Mouse (Mus musculus): ENCODE results near the gene Zfp644. TPM values are rescaled to one million over a fixed set of nuclear protein-coding genes. Genes with fewer than 3 reads are reported as not detected.

Zfp644 gene
- total RNA-seq, 2 experiments from 2014 or later: 51.7 to 68.0 TPM

GRCm38 (mm10) chr5:106607081-106607480, 90.0 kb downstream of the Zfp644 start:
- no peak for ATAC-seq (replicated peaks; ENCODE audit: low FRiP score, poor library complexity, severe bottlenecking)

- ATAC-seq (replicated peaks; ENCODE audit: low FRiP score, poor library complexity, severe bottlenecking): no peak
Observed at GRCm38 (mm10) chr5:106605096-106605495, 92.0 kb downstream of the Zfp644 start.

GRCm38 (mm10) chr5:106604381-106604780, 92.7 kb downstream of the Zfp644 start:
- ATAC-seq (replicated peaks; ENCODE audit: low FRiP score, poor library complexity, severe bottlenecking): no peak

- no peak for ATAC-seq (replicated peaks; ENCODE audit: low FRiP score, poor library complexity, severe bottlenecking)
Observed at GRCm38 (mm10) chr5:106599482-106599881, 97.6 kb downstream of the Zfp644 start.

GRCm38 (mm10) chr5:106597472-106597871, 99.6 kb downstream of the Zfp644 start:
- no peak for ATAC-seq (replicated peaks; ENCODE audit: low FRiP score, poor library complexity, severe bottlenecking)

- no peak for ATAC-seq (replicated peaks; ENCODE audit: low FRiP score, poor library complexity, severe bottlenecking)
Observed at GRCm38 (mm10) chr5:106594388-106594787, 102.7 kb downstream of the Zfp644 start.

- no peak for ATAC-seq (replicated peaks; ENCODE audit: low FRiP score, poor library complexity, severe bottlenecking)
Observed at GRCm38 (mm10) chr5:106590686-106591085, 106.4 kb downstream of the Zfp644 start.

- no peak for ATAC-seq (replicated peaks; ENCODE audit: low FRiP score, poor library complexity, severe bottlenecking)
Observed at GRCm38 (mm10) chr5:106589670-106590069, 107.4 kb downstream of the Zfp644 start.

GRCm38 (mm10) chr5:106589006-106589405, 108.1 kb downstream of the Zfp644 start:
- no peak for ATAC-seq (replicated peaks; ENCODE audit: low FRiP score, poor library complexity, severe bottlenecking)

- no peak for ATAC-seq (replicated peaks; ENCODE audit: low FRiP score, poor library complexity, severe bottlenecking)
Observed at GRCm38 (mm10) chr5:106580943-106581342, 116.1 kb downstream of the Zfp644 start.

GRCm38 (mm10) chr5:106577237-106577888, 119.7 kb downstream of the Zfp644 start:
- no peak for ATAC-seq (replicated peaks; ENCODE audit: low FRiP score, poor library complexity, severe bottlenecking)

- ATAC-seq (replicated peaks; ENCODE audit: low FRiP score, poor library complexity, severe bottlenecking): no peak
Observed at GRCm38 (mm10) chr5:106575098-106575497, 122.0 kb downstream of the Zfp644 start.

GRCm38 (mm10) chr5:106574560-106574946, 122.5 kb downstream of the Zfp644 start:
- ATAC-seq (replicated peaks; ENCODE audit: low FRiP score, poor library complexity, severe bottlenecking): peak; percentile 77

- ATAC-seq (replicated peaks; ENCODE audit: low FRiP score, poor library complexity, severe bottlenecking): no peak
Observed at GRCm38 (mm10) chr5:106573742-106574559, 123.1 kb downstream of the Zfp644 start.

Other genes starting within 250 kb of the Zfp644 start
- gene Barhl2, start 239.1 kb downstream of the Zfp644 start, total RNA-seq (2015; ENCODE audit: low replicate concordance): not detected in 2 replicates
- gene Barhl2, start 239.1 kb downstream of the Zfp644 start, total RNA-seq (2017; ENCODE audit: low replicate concordance): not detected in 2 replicates
- not detected in 2 replicates for gene Gm17304, start 88.2 kb downstream of the Zfp644 start, total RNA-seq (2015; ENCODE audit: low replicate concordance)
- not detected in 2 replicates for gene Gm17304, start 88.2 kb downstream of the Zfp644 start, total RNA-seq (2017; ENCODE audit: low replicate concordance)
- not detected in 2 replicates for gene Hfm1, start 229.0 kb upstream of the Zfp644 start, total RNA-seq (2015; ENCODE audit: low replicate concordance)
- gene Hfm1, start 229.0 kb upstream of the Zfp644 start, total RNA-seq (2017; ENCODE audit: low replicate concordance): 0.60 TPM in 1 of 2 replicates, not detected in the other